Mouse (Mus musculus): ENCODE results near the gene Ndufaf2. TPM values are rescaled to one million over a fixed set of nuclear protein-coding genes. Genes with fewer than 3 reads are reported as not detected.

Gene Ndufaf2
- polyA plus RNA-seq, 1 experiment from 2014 or later, result 72.6 TPM

GRCm38 (mm10) chr13:108132031-108132819 is 26.2 kb downstream of the Ndufaf2 start:
- no peak overlapping the region for H3K4me2 ChIP-seq (replicated peaks)
- no peak for ATAC-seq (replicated peaks)
- no peaks in the 10 kb centered on the region for H3K27me3 ChIP-seq
- no peak overlapping the region for H3K4me3 ChIP-seq
- H3K9me3 ChIP-seq, result no peaks in the 10 kb centered on the region
- H3K9ac ChIP-seq (replicated peaks), result no peak overlapping the region
- 66% methylated on average over 6 of the region's 6 CpGs for WGBS
- H3K36me3 ChIP-seq, result no peaks in the 10 kb centered on the region
- 0 out of 2 replicates have a peak, but pooled peaks cover 9% of the 10 kb centered on the region for H3K4me1 ChIP-seq
- H3K27ac ChIP-seq (replicated peaks), result no peak overlapping the region

GRCm38 (mm10) chr13:108130737-108131136 is 27.7 kb downstream of the Ndufaf2 start:
- no peak for ATAC-seq (replicated peaks)
- no peak overlapping the region for H3K4me2 ChIP-seq (replicated peaks)
- H3K9ac ChIP-seq (replicated peaks), result no peak overlapping the region
- 0 out of 2 replicates have a peak, but pooled peaks cover 9% of the 10 kb centered on the region for H3K4me1 ChIP-seq
- no peaks in the 10 kb centered on the region for H3K27me3 ChIP-seq
- H3K4me3 ChIP-seq, result no peak overlapping the region
- H3K9me3 ChIP-seq, result no peaks in the 10 kb centered on the region
- no peaks in the 10 kb centered on the region for H3K36me3 ChIP-seq
- 82% methylated on average over 5 of the region's 5 CpGs for WGBS
- H3K27ac ChIP-seq (replicated peaks), result no peak overlapping the region

GRCm38 (mm10) chr13:108129070-108129469 is 29.4 kb downstream of the Ndufaf2 start:
- Histone ChIP-seq H3K27me3 (no peaks in the 10 kb centered on the region), H3K27ac (replicated peaks) (no peak overlapping the region), H3K36me3 (no peaks in the 10 kb centered on the region), H3K9me3 (no peaks in the 10 kb centered on the region), H3K4me3 (no peak overlapping the region), H3K4me1 (peaks cover 11% of the 10 kb centered on the region; the same call in 1 of the 2 replicates), H3K4me2 (replicated peaks) (no peak overlapping the region), H3K9ac (replicated peaks) (no peak overlapping the region)
- 0 out of 2 replicates have a peak, but pooled peaks have one; percentile 46 for ATAC-seq (replicated peaks)
- 40% methylated on average over 7 of the region's 7 CpGs for WGBS

- Histone ChIP-seq H3K27ac (replicated peaks) (no peak overlapping the region), H3K4me2 (replicated peaks) (no peak overlapping the region), H3K36me3 (no peaks in the 10 kb centered on the region), H3K9me3 (no peaks in the 10 kb centered on the region), H3K9ac (replicated peaks) (no peak overlapping the region), H3K4me1 (peaks cover 21% of the 10 kb centered on the region), H3K27me3 (no peaks in the 10 kb centered on the region), H3K4me3 (no peak overlapping the region)
- no peak for ATAC-seq (replicated peaks)
- 50% methylated on average over 1 of the region's 1 CpGs for WGBS
Measured at GRCm38 (mm10) chr13:108127883-108128282, 30.5 kb downstream of the Ndufaf2 start.

- no peak for ATAC-seq (replicated peaks)
- Histone ChIP-seq H3K4me2 (replicated peaks) (no peak overlapping the region), H3K4me3 (no peak overlapping the region), H3K4me1 (peaks cover 24% of the 10 kb centered on the region), H3K36me3 (no peaks in the 10 kb centered on the region), H3K9ac (replicated peaks) (no peak overlapping the region), H3K27ac (replicated peaks) (no peak overlapping the region), H3K27me3 (no peaks in the 10 kb centered on the region), H3K9me3 (no peaks in the 10 kb centered on the region)
- 4% methylated on average over 1 of the region's 1 CpGs for WGBS
Measured at GRCm38 (mm10) chr13:108127130-108127529, 31.3 kb downstream of the Ndufaf2 start.

GRCm38 (mm10) chr13:108126246-108126645 is 32.2 kb downstream of the Ndufaf2 start:
- Histone ChIP-seq H3K27me3 (no peaks in the 10 kb centered on the region), H3K36me3 (no peaks in the 10 kb centered on the region), H3K9me3 (no peaks in the 10 kb centered on the region), H3K4me2 (replicated peaks) (no peak overlapping the region), H3K27ac (replicated peaks) (no peak overlapping the region), H3K9ac (replicated peaks) (no peak overlapping the region), H3K4me1 (peaks cover 24% of the 10 kb centered on the region), H3K4me3 (no peak overlapping the region)
- 91% methylated on average over 2 of the region's 2 CpGs for WGBS
- ATAC-seq (replicated peaks), result no peak

GRCm38 (mm10) chr13:108124096-108124495 is 34.3 kb downstream of the Ndufaf2 start:
- H3K36me3 ChIP-seq, result no peaks in the 10 kb centered on the region
- no peaks in the 10 kb centered on the region for H3K27me3 ChIP-seq
- peaks cover 21% of the 10 kb centered on the region for H3K4me1 ChIP-seq
- ATAC-seq (replicated peaks), result no peak
- H3K4me2 ChIP-seq (replicated peaks), result no peak overlapping the region
- no peak overlapping the region for H3K4me3 ChIP-seq
- H3K9ac ChIP-seq (replicated peaks), result no peak overlapping the region; the same call in 1 of the 2 replicates
- no peak overlapping the region for H3K27ac ChIP-seq (replicated peaks)
- WGBS, result 79% methylated on average over 11 of the region's 11 CpGs
- no peaks in the 10 kb centered on the region for H3K9me3 ChIP-seq

GRCm38 (mm10) chr13:108123109-108123723 is 35.2 kb downstream of the Ndufaf2 start:
- Histone ChIP-seq H3K9me3 (no peaks in the 10 kb centered on the region), H3K27me3 (no peaks in the 10 kb centered on the region), H3K9ac (replicated peaks) (0 out of 2 replicates have a peak overlapping the region, but pooled peaks have one; percentile 14), H3K27ac (replicated peaks) (peak overlapping the region; percentile 54), H3K36me3 (no peaks in the 10 kb centered on the region), H3K4me1 (peaks cover 17% of the 10 kb centered on the region), H3K4me2 (replicated peaks) (peak overlapping the region; percentile 26), H3K4me3 (0 out of 2 replicates have a peak overlapping the region, but pooled peaks have one; percentile 6)
- 16% methylated on average over 15 of the region's 15 CpGs for WGBS
- ATAC-seq (replicated peaks), result peak; percentile 45; the same call in 1 of the 2 replicates

- Histone ChIP-seq H3K9me3 (no peaks in the 10 kb centered on the region), H3K4me2 (replicated peaks) (no peak overlapping the region), H3K4me1 (peaks cover 18% of the 10 kb centered on the region), H3K9ac (replicated peaks) (no peak overlapping the region), H3K36me3 (no peaks in the 10 kb centered on the region), H3K27ac (replicated peaks) (no peak overlapping the region), H3K27me3 (no peaks in the 10 kb centered on the region), H3K4me3 (no peak overlapping the region)
- ATAC-seq (replicated peaks), result no peak
- 82% methylated on average over 9 of the region's 9 CpGs for WGBS
Measured at GRCm38 (mm10) chr13:108119411-108120310, 38.8 kb downstream of the Ndufaf2 start.

- no peaks in the 10 kb centered on the region for H3K27me3 ChIP-seq
- no peak for ATAC-seq (replicated peaks)
- H3K4me3 ChIP-seq, result no peak overlapping the region
- no peak overlapping the region for H3K4me2 ChIP-seq (replicated peaks)
- no peak overlapping the region for H3K9ac ChIP-seq (replicated peaks)
- no peak overlapping the region for H3K27ac ChIP-seq (replicated peaks)
- H3K4me1 ChIP-seq, result peaks cover 15% of the 10 kb centered on the region
- WGBS, result 82% methylated on average over 1 of the region's 1 CpGs
- H3K9me3 ChIP-seq, result no peaks in the 10 kb centered on the region
- H3K36me3 ChIP-seq, result no peaks in the 10 kb centered on the region
Measured at GRCm38 (mm10) chr13:108118188-108118587, 40.2 kb downstream of the Ndufaf2 start.

GRCm38 (mm10) chr13:108117654-108118053 is 40.8 kb downstream of the Ndufaf2 start:
- Histone ChIP-seq H3K9me3 (no peaks in the 10 kb centered on the region), H3K36me3 (no peaks in the 10 kb centered on the region), H3K4me2 (replicated peaks) (no peak overlapping the region), H3K4me3 (no peak overlapping the region), H3K27me3 (no peaks in the 10 kb centered on the region), H3K27ac (replicated peaks) (no peak overlapping the region), H3K9ac (replicated peaks) (no peak overlapping the region), H3K4me1 (peaks cover 10% of the 10 kb centered on the region)
- no peak for ATAC-seq (replicated peaks)
